Mouse (Mus musculus) midbrain, embryonic 13.5 days (tissue): Measurements from ENCODE around the gene Vcan. TPM values are rescaled to one million over a fixed set of nuclear protein-coding genes. Genes with fewer than 3 reads are reported as not detected.
"Not testable (repeated sequence)": the region's sequence is repeated elsewhere in the genome, so short reads cannot be mapped to it uniquely, and the experiment has no call there.

Experiments used
- ATAC-seq: fragments of 200-750 bp; cut with Nextera tagmentation; 2 replicates; pipeline ENCODE4 v1.8.0; 2017; ENCODE audit warnings: mild to moderate bottlenecking, moderate TSS enrichment, moderate library complexity
- H3K27ac ChIP-seq: fragments of 300-500 bp; sonication (generic); 2 replicates; pipeline ENCODE4 v1.5.1; 2015; ENCODE audit warnings: inconsistent platforms, mild to moderate bottlenecking, moderate library complexity
- H3K27me3 ChIP-seq: fragments of 300-500 bp; sonication (generic); 2 replicates; pipeline ENCODE4 v1.6.1; 2015; ENCODE audit warnings: mild to moderate bottlenecking, inconsistent platforms
- H3K36me3 ChIP-seq: fragments of 300-500 bp; sonication (generic); 2 replicates; pipeline ENCODE4 v1.6.1; 2015; ENCODE audit warnings: mild to moderate bottlenecking, inconsistent platforms
- H3K4me1 ChIP-seq: fragments of 300-500 bp; sonication (generic); replicated peaks from 2 replicates; pipeline ENCODE4 v1.6.1; 2015; ENCODE audit warnings: inconsistent platforms
- H3K4me2 ChIP-seq: fragments of 300-500 bp; sonication (generic); replicated peaks from 2 replicates; pipeline ENCODE4 v1.6.1; 2015; ENCODE audit warnings: moderate library complexity, mild to moderate bottlenecking, inconsistent platforms
- H3K4me3 ChIP-seq: fragments of 300-500 bp; sonication (generic); replicated peaks from 2 replicates; pipeline ENCODE4 v1.5.1; 2015; ENCODE audit warnings: mild to moderate bottlenecking, inconsistent platforms
- H3K9ac ChIP-seq: fragments of 300-500 bp; sonication (generic); replicated peaks from 2 replicates; pipeline ENCODE4 v1.6.1; 2015; ENCODE audit warnings: mild to moderate bottlenecking, inconsistent platforms
- H3K9me3 ChIP-seq: fragments of 300-500 bp; sonication (generic); 2 replicates; pipeline ENCODE4 v1.6.1; 2016; ENCODE audit warnings: mild to moderate bottlenecking, inconsistent platforms
- WGBS: fragments of 180-500 bp; shearing (Covaris S2); methylation state at CpG from one replicate; pipeline ENCODE4 v1.1.7; 2015; 5-methylcytosine and 5-hydroxymethylcytosine counted together
- polyA plus RNA-seq: library from polyadenylated mRNA; unstranded; fragments of >200 nt; fragmentation: Nextera tagmentation; extraction: Ambion mirVana; gene quantifications from 2 replicates; pipeline ENCODE4 v1.2.1, GENCODE M21; 2015

Gene Vcan
- polyA plus RNA-seq = 42.9 and 51.6 TPM in 2 replicates

DNA sequence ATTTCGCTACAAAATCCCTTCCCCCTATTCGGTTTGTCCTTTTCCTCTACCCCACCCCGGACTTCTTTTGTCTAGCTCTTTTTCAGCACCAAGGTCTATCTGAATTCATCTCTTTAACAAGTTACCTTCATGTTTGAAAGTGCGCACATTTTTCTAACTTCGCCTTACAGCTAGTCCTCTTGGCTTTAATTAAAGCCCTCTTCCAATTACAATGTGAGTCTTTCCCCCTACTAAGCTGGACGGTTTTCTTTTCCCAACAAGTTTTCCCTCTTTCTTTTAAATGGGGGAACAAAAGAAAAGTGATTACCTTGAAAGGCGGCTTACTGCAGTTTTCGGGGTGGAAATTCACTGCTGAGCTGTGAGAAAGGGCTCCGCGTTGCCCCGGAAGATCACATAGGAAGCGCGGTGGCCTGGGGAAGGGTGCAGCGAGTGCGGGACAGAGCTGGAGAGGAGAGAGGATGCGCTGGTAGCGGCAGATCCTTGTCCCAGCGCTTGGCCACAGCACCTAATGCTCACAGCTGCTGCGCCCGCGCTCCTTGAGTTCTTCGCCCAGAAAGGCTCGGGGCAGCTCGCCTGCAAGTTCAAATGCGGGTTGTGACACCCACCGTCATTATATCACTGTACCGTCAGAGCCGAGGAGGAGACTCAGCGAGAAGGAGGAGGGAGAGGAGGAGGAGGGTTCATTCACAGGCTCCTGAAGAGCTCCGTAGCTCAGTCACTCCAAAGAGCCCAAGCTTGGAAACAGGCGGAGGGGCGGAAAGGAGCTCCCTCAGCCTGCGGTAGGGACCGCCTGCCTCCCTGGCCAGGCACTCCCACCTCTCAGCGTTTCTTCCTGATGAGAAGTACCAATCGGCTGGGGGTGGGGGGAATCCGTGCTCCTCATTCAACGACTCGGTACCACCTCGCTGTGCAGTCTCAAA, at the start of gene Vcan:
Gene Vcan (minus strand): TSS at position 744 of the 920 bp plus-strand sequence.
- H3K4me2 ChIP-seq = peak within 1 kb of the TSS; percentile 96
- H3K27me3 ChIP-seq = peaks cover 9% of the 10 kb centered on the region
- H3K4me1 ChIP-seq = peaks cover 17% of the 10 kb centered on the region
- peak within 1 kb of the TSS; percentile 69 for H3K4me3 ChIP-seq
- H3K9me3 ChIP-seq = no peaks in the 10 kb centered on the region
- H3K9ac ChIP-seq = peak within 1 kb of the TSS; percentile 75
- H3K36me3 ChIP-seq = no peaks in the 10 kb centered on the region
- peak within 1 kb of the TSS; percentile 86 for H3K27ac ChIP-seq
- 0% methylated on average over 40 of the region's 40 CpGs for WGBS
- ATAC-seq = peak; percentile 72

- Histone ChIP-seq H3K9me3 (no peaks in the 10 kb centered on the region), H3K9ac (no peak overlapping the region), H3K36me3 (no peaks in the 10 kb centered on the region), H3K4me3 (no peak overlapping the region), H3K4me1 (peaks cover 4% of the 10 kb centered on the region; the same call in 1 of the 2 replicates), H3K27me3 (no peaks in the 10 kb centered on the region), H3K27ac (no peak overlapping the region), H3K4me2 (no peak overlapping the region)
- no peak for ATAC-seq
- WGBS = 71% methylated on average over 5 of the region's 5 CpGs
Observed at GRCm38 (mm10) chr13:89791475-89791874, 49.2 kb upstream of the Vcan start.

GRCm38 (mm10) chr13:89782886-89783285, 40.6 kb upstream of the Vcan start:
- Histone ChIP-seq H3K4me3 (no peak overlapping the region), H3K27me3 (no peaks in the 10 kb centered on the region), H3K27ac (no peak overlapping the region), H3K9me3 (no peaks in the 10 kb centered on the region), H3K9ac (no peak overlapping the region), H3K4me2 (no peak overlapping the region), H3K36me3 (no peaks in the 10 kb centered on the region), H3K4me1 (peaks cover 10% of the 10 kb centered on the region)
- ATAC-seq = no peak
- 74% methylated on average over 2 of the region's 2 CpGs for WGBS

- no peaks in the 10 kb centered on the region for H3K36me3 ChIP-seq
- ATAC-seq = no peak
- no peak overlapping the region for H3K27ac ChIP-seq
- 43% methylated on average over 3 of the region's 3 CpGs for WGBS
- H3K9me3 ChIP-seq = no peaks in the 10 kb centered on the region
- H3K4me3 ChIP-seq = no peak overlapping the region
- peaks cover 15% of the 10 kb centered on the region for H3K4me1 ChIP-seq
- no peaks in the 10 kb centered on the region for H3K27me3 ChIP-seq
- H3K4me2 ChIP-seq = no peak overlapping the region
- H3K9ac ChIP-seq = no peak overlapping the region
Observed at GRCm38 (mm10) chr13:89780276-89780675, 38.0 kb upstream of the Vcan start.

DNA sequence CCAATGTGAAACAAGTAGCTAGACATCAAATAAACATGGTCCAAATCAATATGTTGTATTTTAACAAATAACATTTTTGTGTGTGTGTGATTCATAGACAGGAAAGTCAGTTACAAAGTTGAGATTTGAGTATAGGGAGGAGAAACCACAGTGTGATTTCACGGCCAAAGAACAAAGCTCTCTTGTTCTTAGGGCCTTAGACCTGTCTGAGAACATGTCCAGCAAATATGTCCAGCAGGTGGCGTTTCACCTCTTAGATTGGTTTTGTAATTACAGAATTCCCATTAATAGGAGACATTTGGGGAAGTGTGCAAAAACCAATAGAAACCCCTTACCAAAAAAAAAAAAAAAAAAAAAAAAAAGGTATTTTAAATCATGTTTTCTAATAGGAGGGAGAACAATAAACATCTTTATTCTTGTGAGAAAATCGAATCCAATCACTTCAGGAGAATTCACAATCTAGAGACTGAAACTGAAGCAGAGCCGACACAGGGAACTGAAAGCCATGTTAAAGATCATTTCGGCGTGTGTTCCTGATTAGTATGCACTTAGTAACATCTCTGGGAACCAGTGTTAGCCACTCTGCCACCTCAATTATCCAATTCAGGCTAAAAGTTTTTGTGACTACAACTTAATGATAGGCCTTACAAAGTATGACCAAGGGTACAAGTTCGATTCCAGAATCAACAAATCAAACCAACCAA, 37.1 kb upstream of the Vcan start:
- 59% methylated on average over 7 of the region's 7 CpGs for WGBS

GRCm38 (mm10) chr13:89777764-89778163, 35.5 kb upstream of the Vcan start:
- H3K27ac ChIP-seq = no peak overlapping the region
- H3K27me3 ChIP-seq = no peaks in the 10 kb centered on the region
- ATAC-seq = 0 out of 2 replicates have a peak, but pooled peaks have one; percentile 37
- no peak overlapping the region for H3K9ac ChIP-seq
- H3K36me3 ChIP-seq = no peaks in the 10 kb centered on the region
- H3K4me2 ChIP-seq = no peak overlapping the region
- no peaks in the 10 kb centered on the region for H3K9me3 ChIP-seq
- peaks cover 15% of the 10 kb centered on the region for H3K4me1 ChIP-seq
- 22% methylated on average over 1 of the region's 1 CpGs for WGBS
- H3K4me3 ChIP-seq = no peak overlapping the region

More for the DNA sequence above, 37.1 kb upstream of the Vcan start:
- Histone ChIP-seq H3K4me1 (peaks cover 15% of the 10 kb centered on the region), H3K9me3 (no peaks in the 10 kb centered on the region), H3K9ac (no peak overlapping the region), H3K27me3 (no peaks in the 10 kb centered on the region), H3K4me2 (no peak overlapping the region), H3K27ac (no peak overlapping the region), H3K36me3 (no peaks in the 10 kb centered on the region), H3K4me3 (no peak overlapping the region)
- no peak for ATAC-seq

DNA sequence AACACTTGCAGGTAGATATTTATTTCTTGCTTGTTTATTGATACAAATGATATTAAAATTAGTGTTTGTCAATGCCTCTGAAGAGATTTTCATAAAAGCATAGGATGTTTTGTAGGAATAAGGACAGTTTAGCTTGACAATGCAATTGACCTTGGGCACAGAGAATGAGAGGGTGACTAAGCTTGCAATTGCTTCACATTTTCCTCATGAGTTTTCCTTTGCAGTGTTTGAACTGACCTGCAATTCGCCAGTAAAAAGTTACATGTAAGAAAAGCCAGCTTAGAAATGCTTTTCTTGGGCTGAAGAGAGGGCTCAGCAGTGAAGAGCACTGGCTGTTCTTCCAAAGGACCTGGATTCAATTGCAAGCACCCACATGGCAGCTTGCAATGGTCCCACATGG, 34.8 kb upstream of the Vcan start:
- no peak for ATAC-seq

DNA sequence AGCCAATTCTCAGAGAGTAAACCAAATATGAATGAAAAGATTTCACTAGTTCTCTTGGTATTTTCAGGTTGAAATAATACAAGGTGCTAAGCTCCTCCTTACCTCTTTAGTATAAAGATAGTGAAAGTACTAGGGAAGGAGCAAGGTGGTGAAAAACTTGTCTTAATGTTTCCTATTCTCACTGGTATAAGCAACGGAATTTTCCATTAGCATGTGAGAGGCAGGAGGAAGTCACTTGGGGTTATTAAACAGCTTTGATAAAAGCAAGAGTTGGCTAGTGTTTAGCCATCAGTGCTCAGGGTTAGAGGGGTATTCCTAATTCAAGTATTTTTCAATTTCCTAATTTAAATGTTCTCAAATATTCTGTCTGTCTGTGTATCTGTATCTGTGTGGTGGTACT, 24.2 kb upstream of the Vcan start:
- H3K9ac ChIP-seq = no peak overlapping the region
- no peak overlapping the region for H3K27ac ChIP-seq
- H3K36me3 ChIP-seq = no peaks in the 10 kb centered on the region
- no peaks in the 10 kb centered on the region for H3K27me3 ChIP-seq
- H3K4me3 ChIP-seq = no peak overlapping the region
- no peak for ATAC-seq
- H3K4me1 ChIP-seq = no peaks in the 10 kb centered on the region
- 86% methylated on average over 1 of the region's 1 CpGs for WGBS
- H3K4me2 ChIP-seq = no peak overlapping the region
- H3K9me3 ChIP-seq = no peaks in the 10 kb centered on the region

More for the DNA sequence above, 34.8 kb upstream of the Vcan start:
- H3K4me1 ChIP-seq = peaks cover 15% of the 10 kb centered on the region
- H3K4me2 ChIP-seq = no peak overlapping the region
- H3K4me3 ChIP-seq = no peak overlapping the region
- H3K9me3 ChIP-seq = no peaks in the 10 kb centered on the region
- H3K36me3 ChIP-seq = no peaks in the 10 kb centered on the region
- H3K9ac ChIP-seq = no peak overlapping the region
- no peak overlapping the region for H3K27ac ChIP-seq
- H3K27me3 ChIP-seq = no peaks in the 10 kb centered on the region
- 88% methylated on average over 1 of the region's 1 CpGs for WGBS

GRCm38 (mm10) chr13:89765966-89766365, 23.7 kb upstream of the Vcan start:
- Histone ChIP-seq H3K9me3 (no peaks in the 10 kb centered on the region), H3K4me1 (no peaks in the 10 kb centered on the region), H3K36me3 (no peaks in the 10 kb centered on the region), H3K4me3 (no peak overlapping the region), H3K4me2 (no peak overlapping the region), H3K9ac (no peak overlapping the region), H3K27ac (no peak overlapping the region), H3K27me3 (no peaks in the 10 kb centered on the region)
- 88% methylated on average over 3 of the region's 3 CpGs for WGBS
- ATAC-seq = no peak

- H3K27me3 ChIP-seq = no peaks in the 10 kb centered on the region
- no peaks in the 10 kb centered on the region for H3K36me3 ChIP-seq
- H3K27ac ChIP-seq = no peak overlapping the region
- H3K4me1 ChIP-seq = no peaks in the 10 kb centered on the region
- no peaks in the 10 kb centered on the region for H3K9me3 ChIP-seq
- H3K4me3 ChIP-seq = no peak overlapping the region
- 83% methylated on average over 3 of the region's 3 CpGs for WGBS
- no peak for ATAC-seq
- no peak overlapping the region for H3K9ac ChIP-seq
- H3K4me2 ChIP-seq = no peak overlapping the region
Observed at GRCm38 (mm10) chr13:89762339-89762738, 20.0 kb upstream of the Vcan start.

DNA sequence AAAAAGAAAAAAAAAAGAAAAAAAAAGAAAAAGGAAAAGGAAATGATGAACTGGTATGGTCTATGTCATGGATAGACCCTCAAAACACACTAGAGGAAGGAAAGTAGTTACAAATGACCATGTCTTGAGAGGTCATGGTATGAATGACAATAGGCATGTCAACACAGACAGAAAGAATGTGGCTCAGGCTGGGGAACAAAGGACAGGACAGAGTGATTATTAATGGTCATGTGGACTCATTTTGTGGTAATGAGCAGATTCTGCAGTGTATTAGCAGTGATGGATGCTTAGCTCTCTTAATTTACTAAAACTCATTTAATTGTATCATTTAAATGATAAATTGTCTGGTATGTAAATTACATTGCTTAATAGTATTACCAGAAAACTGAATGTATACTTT, 14.0 kb upstream of the Vcan start:
- no peak for ATAC-seq
- no peaks in the 10 kb centered on the region for H3K9me3 ChIP-seq

GRCm38 (mm10) chr13:89750562-89750961, 8.3 kb upstream of the Vcan start:
- ATAC-seq, H3K9me3 ChIP-seq, H3K4me3 ChIP-seq, H3K36me3 ChIP-seq, H3K4me1 ChIP-seq, H3K27me3 ChIP-seq, H3K4me2 ChIP-seq, H3K9ac ChIP-seq, H3K27ac ChIP-seq: not testable (repeated sequence)
- WGBS = 17% methylated on average over 3 of the region's 3 CpGs

More for the DNA sequence above, 14.0 kb upstream of the Vcan start:
- no peaks in the 10 kb centered on the region for H3K27me3 ChIP-seq
- no peak overlapping the region for H3K9ac ChIP-seq
- H3K4me3 ChIP-seq = no peak overlapping the region
- H3K4me2 ChIP-seq = no peak overlapping the region
- no peak overlapping the region for H3K27ac ChIP-seq
- H3K4me1 ChIP-seq = no peaks in the 10 kb centered on the region
- H3K36me3 ChIP-seq = no peaks in the 10 kb centered on the region
